Mouse (Mus musculus): Measurements from ENCODE around the gene Tbc1d24.

DNA sequence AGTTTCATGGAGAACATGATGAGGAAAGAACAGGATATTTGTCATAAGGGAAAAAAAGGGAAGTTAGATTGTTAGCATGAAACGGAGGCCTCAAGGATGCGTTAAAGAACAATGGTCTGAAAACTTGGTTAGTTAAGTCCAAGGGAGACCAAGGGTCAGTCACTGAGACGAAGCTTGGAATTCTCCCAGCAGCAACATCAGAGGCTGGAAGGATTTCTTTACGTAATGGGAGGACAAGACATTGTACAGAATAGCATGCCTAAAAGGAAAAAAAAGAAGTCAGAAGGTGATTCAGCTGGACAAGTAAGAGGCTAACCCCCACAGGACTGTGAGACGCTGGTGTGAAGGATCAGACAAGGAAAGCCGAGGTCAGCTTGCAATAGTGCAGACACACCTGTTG is 38.2 kb downstream of the Tbc1d24 start:
- TF ChIP-seq CTCF (IDR thresholded peaks at IDR 0.05; ENCODE audit: control insufficient read depth, insufficient read depth, low read length) (no peak), POLR2A (IDR thresholded peaks at IDR 0.05; ENCODE audit: borderline replicate concordance, control insufficient read depth, low read depth, low read length) (no peak)
